Mouse (Mus musculus) CD8-positive naive resting alpha-beta T cell, adult 57 days (primary cell): Measurements from ENCODE around the gene Rbl2. TPM values are rescaled to one million over a fixed set of nuclear protein-coding genes. Genes with fewer than 3 reads are reported as not detected.

Experiments used
- total RNA-seq: library from RNA; stranded (reverse); gene quantifications from one replicate; pipeline ENCODE4 v1.2.4, GENCODE M21; 2023

The Rbl2 gene
- 76.7 TPM for total RNA-seq

DNA sequence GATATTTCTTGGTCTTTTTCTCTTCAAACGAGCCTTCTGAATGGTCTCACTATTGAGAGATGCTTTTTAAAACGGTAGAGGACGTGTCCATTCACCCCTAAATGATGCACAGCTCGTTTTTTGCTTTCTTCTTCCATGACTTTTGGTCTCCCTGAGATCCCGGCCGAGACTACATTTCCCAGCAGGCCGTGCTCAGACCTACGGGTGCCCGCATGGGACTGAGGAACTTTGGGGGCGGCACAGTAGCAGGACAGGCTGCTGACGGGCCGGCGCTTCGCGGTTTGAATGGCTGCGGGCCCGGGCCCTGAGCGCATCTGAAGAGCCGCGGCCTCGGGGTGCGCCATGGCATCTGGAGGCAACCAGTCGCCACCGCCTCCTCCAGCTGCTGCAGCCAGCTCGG, at the start of gene Rbl2:
TSS of gene Rbl2 (plus strand) at position 224 of the 400 bp plus-strand sequence.

Other genes with a start within 250 kb of the Rbl2 start
- gene Chd9, start 241.7 kb upstream of the Rbl2 start, total RNA-seq = 73.2 TPM
- 11.6 TPM for gene Aktip, start 129.9 kb downstream of the Rbl2 start, total RNA-seq
- 2.0 TPM for gene Rpgrip1l, start 243.2 kb downstream of the Rbl2 start, total RNA-seq
- 62.4 TPM for gene Fto, start 243.5 kb downstream of the Rbl2 start, total RNA-seq